In the genomic region with DNA sequence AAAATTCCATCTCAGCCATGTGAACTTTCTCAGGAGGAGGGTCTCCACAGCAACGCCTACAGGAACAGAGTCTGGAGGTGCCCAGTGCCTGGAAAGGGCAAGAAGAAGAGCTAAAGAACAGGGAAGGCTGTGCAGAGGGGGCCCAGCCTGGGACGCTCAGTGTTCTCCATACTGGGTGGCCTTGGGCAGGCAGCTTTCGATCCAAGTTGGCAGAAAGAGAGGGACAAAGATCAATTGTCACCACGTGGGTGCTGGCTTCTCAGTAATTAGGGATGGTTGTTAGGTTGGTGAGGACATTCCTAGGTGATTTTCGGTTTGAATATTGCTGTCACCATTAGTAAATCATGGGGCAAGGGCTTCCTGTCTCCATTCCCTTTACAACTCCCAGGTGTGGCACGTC, we compare ENCODE assay signal across 13 mouse cellular contexts.
"Had no signal": no experiment of that assay in that cellular context is flagged by ENCODE, and none has a peak within 500 bp of the region (broad histone marks: within the 10 kb centered on the region; RNA-seq: fewer than 3 reads in every experiment).

No protein-coding gene starts in this region.

- DNase-seq: kidney, postnatal 10 days; lung, adult 2 months; lung, postnatal 36 days; right cerebral cortex, adult 18-20 months; right cerebral cortex, postnatal 25 days; thymus, adult 18-20 months had no signal

- H3K4me3 ChIP-seq: hindbrain, embryonic 15.5 days; left cerebral cortex, adult 2 months; limb, embryonic 10.5 days; midbrain, embryonic 13.5 days; neural tube, embryonic 15.5 days had no signal

- H3K9me3 ChIP-seq: hindbrain, embryonic 15.5 days; limb, embryonic 10.5 days; midbrain, embryonic 13.5 days; neural tube, embryonic 15.5 days had no signal

- H3K4me2 ChIP-seq: hindbrain, embryonic 15.5 days; midbrain, embryonic 13.5 days; neural tube, embryonic 15.5 days had no signal

- H3K27me3 ChIP-seq: hindbrain, embryonic 15.5 days; midbrain, embryonic 13.5 days; neural tube, embryonic 15.5 days had no signal

- ATAC-seq: lung, postnatal 0 days had no signal

- H3K36me3 ChIP-seq: hindbrain, embryonic 15.5 days; limb, embryonic 10.5 days; midbrain, embryonic 13.5 days; neural tube, embryonic 15.5 days had no signal

- H3K27ac ChIP-seq: hindbrain, embryonic 15.5 days; left cerebral cortex, adult 2 months; limb, embryonic 10.5 days; liver, embryonic 14.5 days; midbrain, embryonic 13.5 days; neural tube, embryonic 15.5 days had no signal

- H3K9ac ChIP-seq: hindbrain, embryonic 15.5 days; liver, embryonic 14.5 days; midbrain, embryonic 13.5 days; neural tube, embryonic 15.5 days had no signal
